Mouse (Mus musculus) forebrain, postnatal 0 days (tissue): ENCODE measurements around the gene Spatc1l. TPM values are rescaled to one million over a fixed set of nuclear protein-coding genes. Genes with fewer than 3 reads are reported as not detected.

Source experiments
- ATAC-seq: fragments of 200-750 bp; cut with Nextera tagmentation; 2 replicates; pipeline ENCODE4 v1.8.0; 2017; ENCODE audit warnings: mild to moderate bottlenecking, moderate library complexity
- DNase-seq: peaks from one replicate; pipeline ENCODE4 v3.0.0-alpha.2; 2015
- H3K27ac ChIP-seq: fragments of 300-500 bp; sonication (generic); 2 replicates; pipeline ENCODE4 v1.5.1; 2014; ENCODE audit warnings: low read depth, mild to moderate bottlenecking, antibody characterized with exemption, low read length, moderate library complexity, mixed read lengths
- H3K27me3 ChIP-seq: fragments of 300-500 bp; sonication (generic); 2 replicates; pipeline ENCODE4 v1.6.1; 2014; ENCODE audit warnings: mild to moderate bottlenecking, low read length, mixed read lengths; ENCODE audit not compliant: insufficient read depth
- H3K36me3 ChIP-seq: fragments of 300-500 bp; sonication (generic); 2 replicates; pipeline ENCODE4 v1.6.1; 2014; ENCODE audit warnings: mild to moderate bottlenecking, moderate library complexity; ENCODE audit not compliant: insufficient read depth
- H3K4me1 ChIP-seq: fragments of 300-500 bp; sonication (generic); 2 replicates; pipeline ENCODE4 v1.6.1; 2014; ENCODE audit warnings: antibody characterized with exemption; ENCODE audit not compliant: insufficient read depth
- H3K4me2 ChIP-seq: fragments of 300-500 bp; sonication (generic); 2 replicates; pipeline ENCODE4 v1.6.1; 2014; ENCODE audit warnings: low read depth, mild to moderate bottlenecking, moderate library complexity
- H3K4me3 ChIP-seq: fragments of 300-500 bp; sonication (generic); 2 replicates; pipeline ENCODE4 v1.5.1; 2014; ENCODE audit warnings: low read depth, low read length, mixed read lengths
- H3K9ac ChIP-seq: fragments of 300-500 bp; sonication (generic); 2 replicates; pipeline ENCODE4 v1.6.1; 2014; ENCODE audit warnings: mild to moderate bottlenecking
- H3K9me3 ChIP-seq: fragments of 300-500 bp; sonication (generic); 2 replicates; pipeline ENCODE4 v1.6.1; 2016; ENCODE audit warnings: low read length
- CTCF ChIP-seq: sonication (generic); IDR thresholded peaks from 2 replicates; pipeline ENCODE4 v1.5.1; 2016; ENCODE audit warnings: antibody characterized with exemption, control low read depth, low read depth
- WGBS: fragments of 180-500 bp; shearing (Covaris S2); extraction: QIAGEN DNeasy Blood & Tissue Kit; methylation state at CpG from one replicate; pipeline ENCODE4 v1.1.7; 2014; 5-methylcytosine and 5-hydroxymethylcytosine counted together
- polyA plus RNA-seq: library from polyadenylated mRNA; unstranded; fragments of >200 nt; fragmentation: Nextera tagmentation; extraction: Ambion mirVana; gene quantifications from 2 replicates; pipeline ENCODE4 v1.2.1, GENCODE M21; 2015
- total RNA-seq: library from RNA; depleted of rRNA; stranded (reverse); fragments of >200 nt; gene quantifications from 2 replicates; pipeline ENCODE4 v1.2.3, GENCODE M21; 2014; rRNA removed

Spatc1l gene
- total RNA-seq (0.38 TPM in 1 of 2 replicates, not detected in the other), polyA plus RNA-seq (not detected in 2 replicates)

- Histone ChIP-seq H3K4me2 (no peak within 1 kb of the TSS), H3K27me3 (no peaks in the 10 kb centered on the region), H3K9ac (no peak within 1 kb of the TSS), H3K4me3 (no peak within 1 kb of the TSS), H3K27ac (no peak within 1 kb of the TSS), H3K36me3 (no peaks in the 10 kb centered on the region), H3K9me3 (no peaks in the 10 kb centered on the region), H3K4me1 (no peaks in the 10 kb centered on the region)
- DNase-seq = no peak
- TF ChIP-seq CTCF = no peak
- WGBS = 90% methylated on average over 10 of the region's 10 CpGs
- no peak for ATAC-seq
Measured at GRCm38 (mm10) chr10:76561972-76562371, at the start of gene Spatc1l. Spatc1l (plus strand) TSS chr10:76562272.

- Histone ChIP-seq H3K9me3 (no peaks in the 10 kb centered on the region), H3K4me3 (no peak overlapping the region), H3K9ac (no peak overlapping the region), H3K4me1 (no peaks in the 10 kb centered on the region), H3K27me3 (no peaks in the 10 kb centered on the region), H3K36me3 (peaks cover 65% of the 10 kb centered on the region), H3K4me2 (no peak overlapping the region), H3K27ac (no peak overlapping the region)
- peak; percentile 84 for TF ChIP-seq CTCF
- DNase-seq (peak; percentile 74), ATAC-seq (peak; percentile 69)
- 44% methylated on average over 5 of the region's 5 CpGs for whole genome bisulfite sequencing
Measured at GRCm38 (mm10) chr10:76512965-76513583, 49.0 kb upstream of the Spatc1l start.

- Histone ChIP-seq H3K4me3 (peak overlapping the region; percentile 68), H3K9ac (peak overlapping the region; percentile 69), H3K36me3 (peaks cover 20% of the 10 kb centered on the region), H3K27ac (peak overlapping the region; percentile 10; the same call in 1 of the 2 replicates), H3K9me3 (no peaks in the 10 kb centered on the region), H3K4me2 (peak overlapping the region; percentile 78), H3K4me1 (no peaks in the 10 kb centered on the region), H3K27me3 (no peaks in the 10 kb centered on the region)
- ATAC-seq (peak; percentile 16), DNase-seq (no peak)
- 2% methylated on average over 11 of the region's 11 CpGs for WGBS
- no peak for TF ChIP-seq CTCF
Measured at GRCm38 (mm10) chr10:76530922-76531321, 31.1 kb upstream of the Spatc1l start.

GRCm38 (mm10) chr10:76531375-76531774 is 30.7 kb upstream of the Spatc1l start, which contains the start of gene Lss:
Lss (plus strand) TSS chr10:76531588.
- no peaks in the 10 kb centered on the region for H3K9me3 ChIP-seq
- peak within 1 kb of the TSS; percentile 66 for H3K27ac ChIP-seq
- 1% methylated on average over 37 of the region's 37 CpGs for WGBS
- peak within 1 kb of the TSS; percentile 78 for H3K4me2 ChIP-seq
- DNase-seq = peak; percentile 98
- ATAC-seq = peak; percentile 100
- H3K27me3 ChIP-seq = no peaks in the 10 kb centered on the region
- peak within 1 kb of the TSS; percentile 69 for H3K9ac ChIP-seq
- H3K4me1 ChIP-seq = no peaks in the 10 kb centered on the region
- peak within 1 kb of the TSS; percentile 68 for H3K4me3 ChIP-seq
- peaks cover 24% of the 10 kb centered on the region for H3K36me3 ChIP-seq
- peak; percentile 53 for TF ChIP-seq CTCF

- H3K4me2 ChIP-seq = peak overlapping the region; percentile 78
- H3K9me3 ChIP-seq = no peaks in the 10 kb centered on the region
- peaks cover 29% of the 10 kb centered on the region for H3K36me3 ChIP-seq
- no peaks in the 10 kb centered on the region for H3K4me1 ChIP-seq
- peak overlapping the region; percentile 68 for H3K4me3 ChIP-seq
- peak overlapping the region; percentile 69 for H3K9ac ChIP-seq
- no peak for DNase-seq
- H3K27ac ChIP-seq = peak overlapping the region; percentile 66
- no peaks in the 10 kb centered on the region for H3K27me3 ChIP-seq
- peak; percentile 12 for ATAC-seq
- WGBS = 1% methylated on average over 14 of the region's 14 CpGs
- no peak for TF ChIP-seq CTCF
Measured at GRCm38 (mm10) chr10:76531828-76532227, 30.2 kb upstream of the Spatc1l start.

- H3K4me3 ChIP-seq = no peak overlapping the region
- H3K27ac ChIP-seq = no peak overlapping the region
- no peaks in the 10 kb centered on the region for H3K4me1 ChIP-seq
- H3K27me3 ChIP-seq = no peaks in the 10 kb centered on the region
- no peaks in the 10 kb centered on the region for H3K9me3 ChIP-seq
- no peak for TF ChIP-seq CTCF
- WGBS = 97% methylated on average over 7 of the region's 7 CpGs
- H3K36me3 ChIP-seq = peaks cover 59% of the 10 kb centered on the region
- H3K4me2 ChIP-seq = no peak overlapping the region
- ATAC-seq (no peak), DNase-seq (no peak)
- H3K9ac ChIP-seq = no peak overlapping the region
Measured at GRCm38 (mm10) chr10:76535526-76535925, 26.5 kb upstream of the Spatc1l start.

GRCm38 (mm10) chr10:76537619-76538018 is 24.5 kb upstream of the Spatc1l start:
- peaks cover 80% of the 10 kb centered on the region for H3K36me3 ChIP-seq
- H3K9ac ChIP-seq = no peak overlapping the region
- no peak overlapping the region for H3K27ac ChIP-seq
- DNase-seq (no peak), ATAC-seq (no peak)
- no peak overlapping the region for H3K4me2 ChIP-seq
- no peaks in the 10 kb centered on the region for H3K27me3 ChIP-seq
- TF ChIP-seq CTCF = no peak
- WGBS = 73% methylated on average over 9 of the region's 9 CpGs
- no peaks in the 10 kb centered on the region for H3K9me3 ChIP-seq
- no peak overlapping the region for H3K4me3 ChIP-seq
- H3K4me1 ChIP-seq = no peaks in the 10 kb centered on the region
